Mouse (Mus musculus) inflammation-experienced regulatory T-cells, adult 6 months (primary cell): ENCODE measurements around the gene Sufu. TPM values are rescaled to one million over a fixed set of nuclear protein-coding genes. Genes with fewer than 3 reads are reported as not detected.

ENCODE experiments used
- ATAC-seq: one replicate; pipeline ENCODE4 v1.8.0; 2017
- polyA plus RNA-seq, 3 experiments: library from polyadenylated mRNA; unstranded; fragments of 100-300 nt; shearing (Covaris generic); gene quantifications; one replicate each; pipeline ENCODE4 v1.2.1; 2017

Sufu gene
- polyA plus RNA-seq, 3 experiments from 2014 or later: 10.7 to 13.6 (median 12.5) TPM

- ATAC-seq: no peak
Observed at GRCm38 (mm10) chr19:46517529-46518351, 121.0 kb downstream of the Sufu start.

GRCm38 (mm10) chr19:46518352-46518787, 121.7 kb downstream of the Sufu start:
- peak; percentile 49 for ATAC-seq

GRCm38 (mm10) chr19:46518828-46519621, 122.3 kb downstream of the Sufu start:
- ATAC-seq: no peak

- ATAC-seq: no peak
Observed at GRCm38 (mm10) chr19:46521698-46522097, 125.0 kb downstream of the Sufu start.

- ATAC-seq: peak; percentile 39
Observed at GRCm38 (mm10) chr19:46522433-46523044, 125.8 kb downstream of the Sufu start.

- ATAC-seq: no peak
Observed at GRCm38 (mm10) chr19:46523131-46523479, 126.4 kb downstream of the Sufu start.

- no peak for ATAC-seq
Observed at GRCm38 (mm10) chr19:46523480-46524151, 126.9 kb downstream of the Sufu start.

GRCm38 (mm10) chr19:46524152-46524544, 127.5 kb downstream of the Sufu start:
- no peak for ATAC-seq

GRCm38 (mm10) chr19:46524601-46525321, 128.1 kb downstream of the Sufu start:
- ATAC-seq: no peak

- ATAC-seq: no peak
Observed at GRCm38 (mm10) chr19:46525691-46526631, 129.3 kb downstream of the Sufu start.

GRCm38 (mm10) chr19:46527632-46528528, 131.2 kb downstream of the Sufu start:
- no peak for ATAC-seq

- ATAC-seq: peak; percentile 77
Observed at GRCm38 (mm10) chr19:46528529-46529213, 132.0 kb downstream of the Sufu start.

- no peak for ATAC-seq
Observed at GRCm38 (mm10) chr19:46529601-46530448, 133.1 kb downstream of the Sufu start.

- no peak for ATAC-seq
Observed at GRCm38 (mm10) chr19:46530449-46530990, 133.8 kb downstream of the Sufu start.

GRCm38 (mm10) chr19:46531071-46532030, 134.7 kb downstream of the Sufu start:
- ATAC-seq: no peak

- no peak for ATAC-seq
Observed at GRCm38 (mm10) chr19:46532031-46532688, 135.5 kb downstream of the Sufu start.
